Mouse (Mus musculus) heart, embryonic 13.5 days (tissue): Measurements from ENCODE around the gene Zc2hc1c. TPM values are rescaled to one million over a fixed set of nuclear protein-coding genes. Genes with fewer than 3 reads are reported as not detected.
"Not testable (repeated sequence)": the region's sequence is repeated elsewhere in the genome, so short reads cannot be mapped to it uniquely, and the experiment has no call there.

Experiments used
- ATAC-seq: fragments of 200-750 bp; cut with Nextera tagmentation; 2 replicates; pipeline ENCODE4 v1.8.0; 2017; ENCODE audit warnings: moderate TSS enrichment; ENCODE audit not compliant: insufficient number of reproducible peaks, low FRiP score, low TSS enrichment; ENCODE audit errors: extremely low read depth
- H3K27ac ChIP-seq: fragments of 300-500 bp; sonication (generic); replicated peaks from 2 replicates; pipeline ENCODE4 v1.5.1; 2015; ENCODE audit warnings: moderate library complexity, mild to moderate bottlenecking, inconsistent platforms
- H3K27me3 ChIP-seq: fragments of 300-500 bp; sonication (generic); replicated peaks from 2 replicates; pipeline ENCODE4 v1.6.1; 2015; ENCODE audit warnings: mild to moderate bottlenecking, inconsistent platforms
- H3K36me3 ChIP-seq: fragments of 300-500 bp; sonication (generic); 2 replicates; pipeline ENCODE4 v1.6.1; 2015; ENCODE audit warnings: mild to moderate bottlenecking, inconsistent platforms
- H3K4me1 ChIP-seq: fragments of 300-500 bp; sonication (generic); 2 replicates; pipeline ENCODE4 v1.6.1; 2015; ENCODE audit warnings: inconsistent platforms
- H3K4me2 ChIP-seq: fragments of 300-500 bp; sonication (generic); 2 replicates; pipeline ENCODE4 v1.6.1; 2015; ENCODE audit warnings: inconsistent platforms, mild to moderate bottlenecking, moderate library complexity
- H3K4me3 ChIP-seq: fragments of 300-500 bp; sonication (generic); 2 replicates; pipeline ENCODE4 v1.5.1; 2015; ENCODE audit warnings: moderate library complexity, mild to moderate bottlenecking, inconsistent platforms
- H3K9ac ChIP-seq: fragments of 300-500 bp; sonication (generic); 2 replicates; pipeline ENCODE4 v1.6.1; 2015; ENCODE audit warnings: inconsistent platforms, mild to moderate bottlenecking, moderate library complexity
- H3K9me3 ChIP-seq: fragments of 300-500 bp; sonication (generic); 2 replicates; pipeline ENCODE4 v1.6.1; 2016; ENCODE audit warnings: inconsistent platforms
- WGBS: fragments of 180-500 bp; shearing (Covaris S2); methylation state at CpG from one replicate; pipeline ENCODE4 v1.1.7; 2015; ENCODE audit warnings: mixed read lengths; 5-methylcytosine and 5-hydroxymethylcytosine counted together
- polyA plus RNA-seq: library from polyadenylated mRNA; unstranded; fragments of >200 nt; fragmentation: Nextera tagmentation; extraction: Ambion mirVana; gene quantifications from 2 replicates; pipeline ENCODE4 v1.2.1, GENCODE M21; 2015

Zc2hc1c gene
- polyA plus RNA-seq, 1 experiment from 2014 or later = 0.55 TPM

GRCm38 (mm10) chr12:85271132-85271842 lies 17.1 kb upstream of the Zc2hc1c start:
- no peak for ATAC-seq
- H3K4me2 ChIP-seq = peak overlapping the region; percentile 66; the same call in 1 of the 2 replicates

GRCm38 (mm10) chr12:85271843-85272206 lies 16.6 kb upstream of the Zc2hc1c start:
- Histone ChIP-seq H3K9ac (no peak overlapping the region), H3K36me3 (peaks cover 39% of the 10 kb centered on the region), H3K27me3 (no peaks in the 10 kb centered on the region), H3K4me2 (no peak overlapping the region), H3K9me3 (no peaks in the 10 kb centered on the region), H3K4me3 (no peak overlapping the region), H3K27ac (no peak overlapping the region), H3K4me1 (peaks cover 4% of the 10 kb centered on the region)
- WGBS = 62% methylated on average over 4 of the region's 4 CpGs
- ATAC-seq = no peak

More at GRCm38 (mm10) chr12:85271132-85271842, 17.1 kb upstream of the Zc2hc1c start:
- Histone ChIP-seq H3K4me1 (peaks cover 4% of the 10 kb centered on the region), H3K9me3 (no peaks in the 10 kb centered on the region), H3K27me3 (no peaks in the 10 kb centered on the region), H3K9ac (no peak overlapping the region), H3K27ac (no peak overlapping the region), H3K4me3 (no peak overlapping the region), H3K36me3 (peaks cover 38% of the 10 kb centered on the region)
- WGBS = 68% methylated on average over 7 of the region's 7 CpGs

GRCm38 (mm10) chr12:85273508-85273907 lies 14.9 kb upstream of the Zc2hc1c start:
- Histone ChIP-seq H3K4me2 (no peak overlapping the region), H3K9me3 (no peaks in the 10 kb centered on the region), H3K27ac (no peak overlapping the region), H3K27me3 (no peaks in the 10 kb centered on the region), H3K4me1 (peaks cover 4% of the 10 kb centered on the region), H3K36me3 (peaks cover 34% of the 10 kb centered on the region), H3K9ac (0 out of 2 replicates have a peak overlapping the region, but pooled peaks have one; percentile 30), H3K4me3 (no peak overlapping the region)
- ATAC-seq = no peak
- 48% methylated on average over 10 of the region's 10 CpGs for WGBS

GRCm38 (mm10) chr12:85276273-85276672 lies 12.1 kb upstream of the Zc2hc1c start:
- no peak for ATAC-seq
- H3K9me3 ChIP-seq = no peaks in the 10 kb centered on the region
- peaks cover 29% of the 10 kb centered on the region for H3K36me3 ChIP-seq

GRCm38 (mm10) chr12:85278919-85279318 lies 9.5 kb upstream of the Zc2hc1c start:
- H3K9ac ChIP-seq = no peak overlapping the region
- H3K4me1 ChIP-seq = peaks cover 9% of the 10 kb centered on the region
- no peak overlapping the region for H3K4me2 ChIP-seq
- H3K27ac ChIP-seq = no peak overlapping the region
- no peaks in the 10 kb centered on the region for H3K27me3 ChIP-seq
- ATAC-seq = no peak
- peaks cover 29% of the 10 kb centered on the region for H3K36me3 ChIP-seq
- H3K4me3 ChIP-seq = no peak overlapping the region
- WGBS = 87% methylated on average over 10 of the region's 10 CpGs
- no peaks in the 10 kb centered on the region for H3K9me3 ChIP-seq

More at GRCm38 (mm10) chr12:85276273-85276672, 12.1 kb upstream of the Zc2hc1c start:
- Histone ChIP-seq H3K27me3 (no peaks in the 10 kb centered on the region), H3K27ac (no peak overlapping the region), H3K9ac (no peak overlapping the region), H3K4me1 (peaks cover 9% of the 10 kb centered on the region), H3K4me2 (no peak overlapping the region), H3K4me3 (no peak overlapping the region)
- WGBS = 79% methylated on average over 5 of the region's 5 CpGs

- ATAC-seq = no peak
- Histone ChIP-seq H3K9ac (peak overlapping the region; percentile 94), H3K27me3 (no peaks in the 10 kb centered on the region), H3K4me3 (peak overlapping the region; percentile 83), H3K4me1 (peaks cover 9% of the 10 kb centered on the region), H3K36me3 (peaks cover 23% of the 10 kb centered on the region), H3K27ac (peak overlapping the region; percentile 77), H3K9me3 (no peaks in the 10 kb centered on the region), H3K4me2 (peak overlapping the region; percentile 91)
- 5% methylated on average over 10 of the region's 10 CpGs for WGBS
Observed at GRCm38 (mm10) chr12:85279396-85280080, 8.9 kb upstream of the Zc2hc1c start.

- H3K27me3 ChIP-seq = no peaks in the 10 kb centered on the region
- peak overlapping the region; percentile 77 for H3K27ac ChIP-seq
- H3K4me1 ChIP-seq = peaks cover 9% of the 10 kb centered on the region
- H3K36me3 ChIP-seq = peaks cover 16% of the 10 kb centered on the region
- peak; percentile 94 for ATAC-seq
- under 1% methylated on average over 31 of the region's 31 CpGs for WGBS
- H3K4me2 ChIP-seq = peak overlapping the region; percentile 91
- H3K4me3 ChIP-seq = peak overlapping the region; percentile 83
- H3K9me3 ChIP-seq = no peaks in the 10 kb centered on the region
- peak overlapping the region; percentile 94 for H3K9ac ChIP-seq
Observed at GRCm38 (mm10) chr12:85280105-85280844, 8.1 kb upstream of the Zc2hc1c start.

GRCm38 (mm10) chr12:85280845-85281651 lies 7.3 kb upstream of the Zc2hc1c start:
- Histone ChIP-seq H3K36me3 (peaks cover 8% of the 10 kb centered on the region; the same call in 1 of the 2 replicates), H3K4me3 (peak overlapping the region; percentile 83), H3K9ac (no peak overlapping the region), H3K4me2 (peak overlapping the region; percentile 91), H3K9me3 (no peaks in the 10 kb centered on the region), H3K4me1 (peaks cover 9% of the 10 kb centered on the region), H3K27ac (no peak overlapping the region), H3K27me3 (no peaks in the 10 kb centered on the region)
- WGBS = 65% methylated on average over 12 of the region's 12 CpGs
- no peak for ATAC-seq

- not testable (repeated sequence) for H3K9ac ChIP-seq, H3K4me2 ChIP-seq
- 87% methylated on average over 2 of the region's 4 CpGs for WGBS
Observed at GRCm38 (mm10) chr12:85281756-85282155, 6.6 kb upstream of the Zc2hc1c start.

GRCm38 (mm10) chr12:85284331-85284730 lies 4.1 kb upstream of the Zc2hc1c start:
- Histone ChIP-seq H3K4me1 (peaks cover 19% of the 10 kb centered on the region), H3K27me3 (peaks cover 5% of the 10 kb centered on the region; the same call in 1 of the 2 replicates), H3K36me3 (no peaks in the 10 kb centered on the region), H3K9me3 (no peaks in the 10 kb centered on the region), H3K9ac (no peak overlapping the region), H3K4me2 (no peak overlapping the region), H3K27ac (no peak overlapping the region), H3K4me3 (no peak overlapping the region)
- ATAC-seq = no peak
- 67% methylated on average over 8 of the region's 8 CpGs for WGBS

More at GRCm38 (mm10) chr12:85281756-85282155, 6.6 kb upstream of the Zc2hc1c start:
- not testable (repeated sequence) for H3K27me3 ChIP-seq, ATAC-seq, H3K36me3 ChIP-seq, H3K9me3 ChIP-seq, H3K4me1 ChIP-seq, H3K27ac ChIP-seq, H3K4me3 ChIP-seq
